Mouse (Mus musculus) limb, embryonic 11.5 days (tissue): Measurements from ENCODE around the gene Lysmd2. TPM values are rescaled to one million over a fixed set of nuclear protein-coding genes. Genes with fewer than 3 reads are reported as not detected.

Source experiments
- ATAC-seq: fragments of 200-750 bp; cut with Nextera tagmentation; 2 replicates; pipeline ENCODE4 v1.8.0; 2017; ENCODE audit warnings: low read depth; ENCODE audit not compliant: insufficient number of reproducible peaks, low FRiP score, low TSS enrichment
- DNase-seq: peaks from one replicate; pipeline ENCODE4 v3.0.0-alpha.2; 2015; ENCODE audit warnings: low spot score
- H3K27ac ChIP-seq: fragments of 300-500 bp; sonication (generic); replicated peaks from 2 replicates; pipeline ENCODE4 v1.5.1; 2014; ENCODE audit warnings: low read depth, mild to moderate bottlenecking, low read length
- H3K27me3 ChIP-seq: fragments of 300-500 bp; sonication (generic); 2 replicates; pipeline ENCODE4 v1.6.1; 2014; ENCODE audit warnings: mild to moderate bottlenecking, low read length, mixed read lengths; ENCODE audit not compliant: control insufficient read depth, insufficient read depth
- H3K36me3 ChIP-seq: fragments of 300-500 bp; sonication (generic); 2 replicates; pipeline ENCODE4 v1.6.1; 2014; ENCODE audit warnings: mild to moderate bottlenecking, low read length, moderate library complexity, mixed read lengths; ENCODE audit not compliant: control insufficient read depth, insufficient read depth
- H3K4me1 ChIP-seq: fragments of 300-500 bp; sonication (generic); 2 replicates; pipeline ENCODE4 v1.6.1; 2014; ENCODE audit warnings: low read length, mixed read lengths; ENCODE audit not compliant: control insufficient read depth, insufficient read depth
- H3K4me2 ChIP-seq: fragments of 300-500 bp; sonication (generic); 2 replicates; pipeline ENCODE4 v1.6.1; 2014; ENCODE audit warnings: low read depth, mild to moderate bottlenecking, moderate library complexity; ENCODE audit not compliant: severe bottlenecking
- H3K4me3 ChIP-seq: fragments of 300-500 bp; sonication (generic); 2 replicates; pipeline ENCODE4 v1.5.1; 2014; ENCODE audit warnings: low read depth, low read length
- H3K9ac ChIP-seq: fragments of 300-500 bp; sonication (generic); 2 replicates; pipeline ENCODE4 v1.6.1; 2014; ENCODE audit warnings: mild to moderate bottlenecking, low read length
- H3K9me3 ChIP-seq: fragments of 300-500 bp; sonication (generic); 2 replicates; pipeline ENCODE4 v1.6.1; 2016; ENCODE audit warnings: low read length; ENCODE audit not compliant: control insufficient read depth
- WGBS: fragments of 180-500 bp; shearing (Covaris S2); extraction: QIAGEN DNeasy Blood & Tissue Kit; methylation state at CpG from one replicate; pipeline ENCODE4 v1.1.7; 2014; 5-methylcytosine and 5-hydroxymethylcytosine counted together
- polyA plus RNA-seq: library from polyadenylated mRNA; unstranded; fragments of >200 nt; fragmentation: Nextera tagmentation; extraction: Ambion mirVana; gene quantifications from 2 replicates; pipeline ENCODE4 v1.2.1, GENCODE M21; 2014

The Lysmd2 gene
- 19.7 and 21.6 TPM in 2 replicates for polyA plus RNA-seq

DNA sequence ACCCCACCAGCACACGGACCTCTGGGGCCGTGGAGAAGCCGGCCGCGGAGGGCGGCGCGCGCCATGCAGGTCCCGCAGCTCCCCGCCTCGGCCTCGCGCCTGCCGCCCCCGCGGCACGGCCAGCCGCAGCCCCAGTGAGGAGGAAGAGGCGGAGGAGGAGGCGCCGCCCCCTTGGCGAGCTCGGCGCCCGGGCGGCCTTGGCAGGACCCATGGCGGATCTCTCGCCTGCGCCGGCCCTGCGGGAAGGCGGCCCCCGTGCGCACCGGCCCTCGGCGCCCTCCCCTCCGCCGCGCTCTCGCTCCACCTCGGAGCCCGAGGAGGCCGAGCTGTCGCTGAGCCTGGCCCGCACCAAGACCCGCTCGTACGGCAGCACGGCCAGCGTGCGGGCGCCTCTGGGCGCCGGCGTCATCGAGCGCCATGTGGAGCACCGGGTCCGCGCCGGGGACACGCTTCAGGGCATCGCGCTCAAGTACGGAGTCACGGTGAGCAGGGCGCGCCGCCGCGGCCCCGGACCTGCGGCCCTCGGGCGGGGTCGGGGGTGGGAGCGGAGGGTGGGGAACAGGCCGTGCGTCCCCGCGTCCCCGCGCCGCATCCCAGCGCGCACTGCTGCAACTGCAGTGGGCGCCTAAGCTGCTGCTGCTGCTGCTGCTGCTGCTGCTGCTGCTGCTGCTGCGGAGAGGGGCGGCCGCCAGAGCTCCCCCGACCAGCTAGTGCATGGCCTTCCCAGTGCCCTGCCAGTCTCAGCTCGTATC, at the start of gene Lysmd2:
Gene Lysmd2, plus strand, starts transcription at position 186 of the 752 bp plus-strand sequence.
- Histone ChIP-seq H3K27ac (peak within 1 kb of the TSS; percentile 73), H3K9ac (peak within 1 kb of the TSS; percentile 85), H3K36me3 (no peaks in the 10 kb centered on the region), H3K4me1 (no peaks in the 10 kb centered on the region), H3K27me3 (no peaks in the 10 kb centered on the region), H3K4me3 (peak within 1 kb of the TSS; percentile 70), H3K9me3 (no peaks in the 10 kb centered on the region), H3K4me2 (peak within 1 kb of the TSS; percentile 82)
- DNase-seq (peak; percentile 76), ATAC-seq (peak; percentile 80)
- whole genome bisulfite sequencing: under 1% methylated on average over 58 of the region's 94 CpGs

DNA sequence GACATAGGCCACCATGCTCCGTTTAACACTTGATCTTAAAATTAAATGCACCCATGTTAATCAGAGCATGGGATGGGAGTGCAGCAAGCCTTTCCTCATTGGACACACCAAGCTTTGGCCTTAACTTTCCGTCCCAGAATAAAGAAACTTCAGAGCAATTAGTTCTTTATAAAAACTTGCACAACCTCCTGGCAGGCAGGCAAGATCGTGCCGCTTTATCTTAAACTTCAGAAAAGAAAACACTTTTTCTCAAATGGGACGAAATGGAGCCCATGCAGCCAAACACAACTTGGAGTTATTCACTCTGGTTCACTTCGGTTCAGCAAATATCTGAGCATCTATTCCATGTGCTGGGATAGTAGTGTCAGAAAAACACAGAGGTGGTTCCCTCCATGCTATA, 46.2 kb upstream of the Lysmd2 start:
- H3K4me3 ChIP-seq: no peak overlapping the region
- no peaks in the 10 kb centered on the region for H3K9me3 ChIP-seq
- no peak for ATAC-seq
- no peaks in the 10 kb centered on the region for H3K27me3 ChIP-seq
- no peak overlapping the region for H3K27ac ChIP-seq
- no peaks in the 10 kb centered on the region for H3K36me3 ChIP-seq
- no peak overlapping the region for H3K4me2 ChIP-seq
- DNase-seq: no peak
- H3K4me1 ChIP-seq: no peaks in the 10 kb centered on the region
- 89% methylated on average over 6 of the region's 6 CpGs for WGBS
- no peak overlapping the region for H3K9ac ChIP-seq

DNA sequence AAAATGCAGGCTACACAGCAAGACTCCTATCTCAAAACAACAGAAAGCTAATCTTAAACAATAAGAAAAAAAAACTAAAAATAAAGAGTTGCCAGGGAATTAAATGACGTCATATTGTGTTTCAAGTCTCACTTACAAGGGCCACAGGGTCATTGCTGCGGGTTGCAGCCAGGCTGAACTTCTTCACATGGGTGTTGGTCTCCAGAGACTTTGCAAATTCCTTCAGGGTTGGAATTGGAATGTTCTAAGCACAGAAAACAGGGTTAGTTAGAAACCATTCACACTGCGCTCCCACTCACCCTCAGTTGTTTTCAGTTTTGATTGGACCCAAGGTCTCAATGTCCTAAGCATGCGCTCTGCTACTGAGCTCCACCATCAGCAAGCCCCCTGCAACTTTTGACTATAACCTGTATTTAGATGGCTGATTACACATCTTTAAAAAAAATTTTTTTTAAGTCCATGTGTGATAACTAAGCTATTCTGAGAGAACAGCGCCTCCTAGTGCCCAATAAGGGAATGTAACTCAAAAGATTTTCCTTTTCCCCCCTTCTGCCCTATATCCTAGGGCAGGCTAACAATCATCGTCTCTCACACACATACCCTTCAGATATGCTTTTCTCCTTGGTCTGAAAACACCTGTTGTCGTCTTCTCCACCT, 43.7 kb upstream of the Lysmd2 start:
- Histone ChIP-seq H3K27ac (no peak overlapping the region), H3K9me3 (no peaks in the 10 kb centered on the region), H3K27me3 (no peaks in the 10 kb centered on the region), H3K36me3 (no peaks in the 10 kb centered on the region), H3K4me1 (no peaks in the 10 kb centered on the region), H3K4me3 (no peak overlapping the region), H3K4me2 (no peak overlapping the region), H3K9ac (no peak overlapping the region)
- no peak for ATAC-seq
- DNase-seq: no peak
- 49% methylated on average over 7 of the region's 7 CpGs for WGBS

- ATAC-seq (no peak), DNase-seq (no peak)
- Histone ChIP-seq H3K27ac (no peak overlapping the region), H3K27me3 (no peaks in the 10 kb centered on the region), H3K4me1 (no peaks in the 10 kb centered on the region), H3K36me3 (peaks cover 2% of the 10 kb centered on the region; the same call in 1 of the 2 replicates), H3K4me3 (no peak overlapping the region), H3K4me2 (no peak overlapping the region), H3K9me3 (no peaks in the 10 kb centered on the region; the same call in 1 of the 2 replicates), H3K9ac (no peak overlapping the region)
- WGBS: 85% methylated on average over 15 of the region's 15 CpGs
Observed at GRCm38 (mm10) chr9:75589850-75590790, 35.4 kb upstream of the Lysmd2 start.

- Histone ChIP-seq H3K4me1 (no peaks in the 10 kb centered on the region), H3K36me3 (peaks cover 2% of the 10 kb centered on the region; the same call in 1 of the 2 replicates), H3K9me3 (no peaks in the 10 kb centered on the region; the same call in 1 of the 2 replicates), H3K4me3 (no peak overlapping the region), H3K9ac (no peak overlapping the region), H3K4me2 (no peak overlapping the region), H3K27me3 (no peaks in the 10 kb centered on the region), H3K27ac (no peak overlapping the region)
- 86% methylated on average over 5 of the region's 5 CpGs for WGBS
- ATAC-seq (0 out of 2 replicates have a peak, but pooled peaks have one; percentile 38), DNase-seq (no peak)
Observed at GRCm38 (mm10) chr9:75593481-75593880, 32.1 kb upstream of the Lysmd2 start.

- Histone ChIP-seq H3K4me3 (no peak overlapping the region), H3K4me2 (no peak overlapping the region), H3K36me3 (peaks cover 2% of the 10 kb centered on the region; the same call in 1 of the 2 replicates), H3K9ac (no peak overlapping the region), H3K27me3 (no peaks in the 10 kb centered on the region), H3K27ac (no peak overlapping the region), H3K4me1 (no peaks in the 10 kb centered on the region), H3K9me3 (no peaks in the 10 kb centered on the region)
- ATAC-seq (no peak), DNase-seq (no peak)
- 91% methylated on average over 13 of the region's 13 CpGs for WGBS
Observed at GRCm38 (mm10) chr9:75597036-75597435, 28.5 kb upstream of the Lysmd2 start.

GRCm38 (mm10) chr9:75597596-75597995, 27.9 kb upstream of the Lysmd2 start:
- ATAC-seq (no peak), DNase-seq (no peak)
- Histone ChIP-seq H3K9ac (no peak overlapping the region), H3K36me3 (peaks cover 2% of the 10 kb centered on the region; the same call in 1 of the 2 replicates), H3K4me2 (no peak overlapping the region), H3K27ac (no peak overlapping the region), H3K4me3 (no peak overlapping the region), H3K4me1 (no peaks in the 10 kb centered on the region), H3K27me3 (no peaks in the 10 kb centered on the region), H3K9me3 (no peaks in the 10 kb centered on the region)
- 89% methylated on average over 4 of the region's 4 CpGs for WGBS
